Mouse (Mus musculus) megakaryocyte, embryonic 14.5 days (primary cell): Measurements from ENCODE around the gene Ifi204. TPM values are rescaled to one million over a fixed set of nuclear protein-coding genes. Genes with fewer than 3 reads are reported as not detected.

Experiments
- H3K27me3 ChIP-seq: replicated peaks from 2 replicates; pipeline ENCODE3; 2012; ENCODE audit warnings: inconsistent platforms
- H3K36me3 ChIP-seq: replicated peaks from 2 replicates; pipeline ENCODE3; 2012; ENCODE audit warnings: low read length, inconsistent platforms, mixed read lengths
- H3K4me1 ChIP-seq: 2 replicates; pipeline ENCODE4 v1.6.1; 2012; ENCODE audit warnings: inconsistent platforms
- H3K4me3 ChIP-seq: replicated peaks from 2 replicates; pipeline ENCODE3; 2012; ENCODE audit warnings: moderate library complexity, mild to moderate bottlenecking, inconsistent platforms
- H3K9me3 ChIP-seq: 2 replicates; pipeline ENCODE4 v1.6.1; 2012; ENCODE audit warnings: inconsistent platforms
- FLI1 ChIP-seq: IDR thresholded peaks from 2 replicates; pipeline ENCODE4 v1.6.1; 2012; ENCODE audit warnings: low read length, inconsistent platforms, mixed read lengths
- GATA1 ChIP-seq: IDR thresholded peaks from 3 replicates; pipeline ENCODE4 v1.6.1; 2012; ENCODE audit warnings: mixed read lengths, low read length, inconsistent platforms, borderline replicate concordance
- polyA plus RNA-seq: library from polyadenylated mRNA; stranded (reverse); fragments of >175 nt; gene quantifications from 2 replicates; pipeline ENCODE4 v1.2.3, GENCODE M21; 2012; ENCODE audit warnings: low replicate concordance; ENCODE audit not compliant: insufficient read depth

Ifi204 gene
- polyA plus RNA-seq, 1 experiment, result 0.43 TPM

GRCm38 (mm10) chr1:173733219-173733618, 33.5 kb downstream of the Ifi204 start:
- no peaks in the 10 kb centered on the region for H3K36me3 ChIP-seq
- H3K4me1 ChIP-seq, result no peaks in the 10 kb centered on the region
- H3K4me3 ChIP-seq, result no peak overlapping the region
- H3K27me3 ChIP-seq, result no peaks in the 10 kb centered on the region
- TF ChIP-seq FLI1 (no peak), GATA1 (no peak)
- H3K9me3 ChIP-seq, result no peaks in the 10 kb centered on the region

Other genes starting within 250 kb of the Ifi204 start
- gene Ifi214, start 231.0 kb downstream of the Ifi204 start, polyA plus RNA-seq, result 0.34 TPM in 1 of 2 replicates, not detected in the other
- not detected in 2 replicates for gene Ifi213, start 167.7 kb downstream of the Ifi204 start, polyA plus RNA-seq
- 0.30 TPM in 1 of 2 replicates, not detected in the other for gene Ifi209, start 136.0 kb downstream of the Ifi204 start, polyA plus RNA-seq
- gene Ifi208, start 93.3 kb downstream of the Ifi204 start, polyA plus RNA-seq, result not detected in 2 replicates
- gene Ifi207, start 25.2 kb downstream of the Ifi204 start, polyA plus RNA-seq, result 2.0 TPM in 1 of 2 replicates, not detected in the other
- gene Ifi211, start 146.1 kb upstream of the Ifi204 start, polyA plus RNA-seq, result 0.25 TPM in 1 of 2 replicates, not detected in the other
- 4.0 TPM in 1 of 2 replicates, not detected in the other for gene Mndal, start 175.5 kb upstream of the Ifi204 start, polyA plus RNA-seq
- gene Ifi203, start 175.7 kb upstream of the Ifi204 start, polyA plus RNA-seq, result 2.3 TPM in 1 of 2 replicates, not detected in the other
- 0.16 TPM in 1 of 2 replicates, not detected in the other for gene Ifi202b, start 215.8 kb upstream of the Ifi204 start, polyA plus RNA-seq